Mouse (Mus musculus) heart, adult 2 months (tissue): ENCODE measurements around the gene Fcmr. TPM values are rescaled to one million over a fixed set of nuclear protein-coding genes. Genes with fewer than 3 reads are reported as not detected.

Experiments
- DNase-seq, 2 experiments: peaks; one replicate each; pipeline ENCODE4 v3.0.0; 2021
- H3K27ac ChIP-seq: fragments of 200-600 bp; 2 replicates; pipeline ENCODE4 v1.8.1; 2022
- H3K27me3 ChIP-seq: fragments of 200-500 bp; 2 replicates; pipeline ENCODE4 v1.6.1; 2012; ENCODE audit warnings: mild to moderate bottlenecking, low read length, inconsistent platforms, mixed read lengths; ENCODE audit not compliant: control insufficient read depth, insufficient read depth
- H3K36me3 ChIP-seq: fragments of 200-500 bp; 2 replicates; pipeline ENCODE4 v1.6.1; 2012; ENCODE audit warnings: low read length, inconsistent platforms; ENCODE audit not compliant: control insufficient read depth, insufficient read depth
- H3K4me1 ChIP-seq: fragments of 200-500 bp; 2 replicates; pipeline ENCODE4 v1.6.1; 2011; ENCODE audit warnings: low read length; ENCODE audit not compliant: control insufficient read depth, insufficient read depth
- H3K4me3 ChIP-seq: fragments of 200-600 bp; 2 replicates; pipeline ENCODE4 v1.8.1; 2022
- H3K79me2 ChIP-seq: fragments of 200-500 bp; replicated peaks from 2 replicates; pipeline ENCODE4 v1.6.1; 2012; ENCODE audit warnings: mild to moderate bottlenecking, inconsistent platforms, low read length, moderate library complexity, mixed read lengths; ENCODE audit not compliant: control insufficient read depth, insufficient read depth
- H3K9ac ChIP-seq: fragments of 200-500 bp; 2 replicates; pipeline ENCODE4 v1.6.1; 2012; ENCODE audit warnings: low read depth, mild to moderate bottlenecking, control low read depth, inconsistent platforms, low read length, mixed read lengths
- CTCF ChIP-seq: fragments of 200-600 bp; IDR thresholded peaks from 2 replicates; pipeline ENCODE4 v1.8.1; 2022; ENCODE audit warnings: antibody characterized with exemption, mild to moderate bottlenecking, moderate library complexity
- EP300 ChIP-seq: fragments of 200-500 bp; IDR thresholded peaks from 2 replicates; pipeline ENCODE4 v1.6.1; 2011; ENCODE audit warnings: low read depth, low read length, control low read depth; ENCODE audit not compliant: insufficient read depth
- POLR2A ChIP-seq: fragments of 200-500 bp; IDR thresholded peaks from 2 replicates; pipeline ENCODE4 v1.6.1; 2011; ENCODE audit warnings: mild to moderate bottlenecking, low read depth, low read length, control low read depth; ENCODE audit not compliant: insufficient read depth
- WGBS: fragments of 180-500 bp; shearing (Covaris S2); methylation state at CpG from one replicate; pipeline ENCODE4 v1.1.7; 2018; 5-methylcytosine and 5-hydroxymethylcytosine counted together
- intact Hi-C: fragments of 180-260 bp; cut with DNase I; formaldehyde crosslinking; loops from one replicate; pipeline ENCODE4 v1.15.1; 2025
- long read RNA-seq: library from polyadenylated mRNA; stranded (forward); transcript quantifications from one replicate; pipeline ENCODE4 v2.0.0, GENCODE M21; 2021
- polyA plus RNA-seq: library from polyadenylated mRNA; depleted of rRNA; stranded (reverse); fragments of >200 nt; gene quantifications from 2 replicates; pipeline ENCODE4 v1.2.3, GENCODE M21; 2012; rRNA removed
- total RNA-seq, 2 experiments: library from RNA; stranded (reverse); gene quantifications; 2 replicates each; pipeline ENCODE4 v1.2.3; 2021

The Fcmr gene
- total RNA-seq (1 to 10 TPM; 1.1 to 1.5 TPM), polyA plus RNA-seq (0.91 and 6.5 TPM in 2 replicates)
- long read RNA-seq, partial matches to known transcripts, result 1 of 1 reads
- long read RNA-seq, other reads (novel, unspliced or antisense), result 0 of 1 reads

DNA sequence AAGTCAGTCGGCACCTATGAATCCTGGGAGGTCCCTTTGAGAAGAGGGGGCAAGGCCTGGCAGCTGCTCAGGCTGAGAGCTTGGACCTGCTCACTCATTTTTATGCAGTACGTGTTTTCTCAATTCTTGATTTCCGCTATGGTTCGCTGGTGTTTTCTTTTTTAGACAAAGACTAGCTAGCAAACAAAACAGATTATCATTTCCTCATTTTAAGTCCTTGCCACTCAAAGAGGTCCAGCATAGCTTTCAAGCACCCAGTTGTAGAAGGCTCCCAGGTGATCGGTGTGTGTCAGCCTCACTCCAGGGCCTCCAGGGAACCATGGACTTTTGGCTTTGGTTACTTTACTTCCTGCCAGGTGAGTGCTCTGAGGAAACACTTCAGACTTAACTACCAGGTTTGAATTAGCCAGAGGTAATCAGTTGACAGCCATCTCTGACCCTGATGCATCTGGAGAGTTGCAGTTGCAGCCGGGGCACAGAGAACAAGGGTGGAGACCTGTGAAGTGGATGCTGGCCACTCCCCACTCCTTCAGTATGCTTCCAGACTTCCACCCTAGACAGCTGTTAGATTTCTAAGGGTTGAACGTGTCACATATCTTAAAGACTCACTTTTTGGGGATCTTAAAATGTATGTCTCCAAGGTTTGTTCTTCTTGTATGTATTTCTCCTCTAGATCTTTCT is at the start of gene Fcmr:
TSS of gene Fcmr (plus strand) at position 129 of the 681 bp plus-strand sequence.
- WGBS, result 81% methylated on average over 7 of the region's 7 CpGs
- intact Hi-C loops, result no loop called here
- no peaks in the 10 kb centered on the region for H3K4me1 ChIP-seq
- no peaks in the 10 kb centered on the region for H3K27me3 ChIP-seq
- DNase-seq, result no peak
- H3K36me3 ChIP-seq, result no peaks in the 10 kb centered on the region
- no peak for TF ChIP-seq EP300
- TF ChIP-seq CTCF, result no peak
- no peak for TF ChIP-seq POLR2A
- H3K4me3 ChIP-seq, result no peak within 1 kb of the TSS
- no peak within 1 kb of the TSS for H3K9ac ChIP-seq
- no peaks in the 10 kb centered on the region for H3K79me2 ChIP-seq
- H3K27ac ChIP-seq, result no peak within 1 kb of the TSS

DNA sequence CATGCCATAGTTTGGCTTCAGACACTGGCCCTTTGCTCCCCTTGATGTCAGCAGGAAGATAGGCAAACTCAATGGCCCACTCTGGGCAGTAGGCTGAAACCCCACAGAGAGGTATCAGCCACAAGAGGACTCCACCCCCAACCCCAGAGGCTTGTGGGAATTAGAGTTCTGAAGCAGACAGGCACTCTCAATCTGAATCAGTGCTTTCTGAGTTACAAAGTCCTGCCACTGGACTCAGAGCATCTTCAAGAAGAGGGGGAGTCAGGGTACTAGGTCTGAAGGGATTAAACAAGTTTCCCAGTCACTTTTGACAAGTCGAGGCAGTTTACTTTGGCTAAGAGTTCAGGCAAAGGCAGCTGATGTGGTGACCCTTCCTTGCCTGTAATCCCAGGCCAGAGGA is 45.7 kb upstream of the Fcmr start:
- no peak overlapping the region for H3K4me3 ChIP-seq

DNA sequence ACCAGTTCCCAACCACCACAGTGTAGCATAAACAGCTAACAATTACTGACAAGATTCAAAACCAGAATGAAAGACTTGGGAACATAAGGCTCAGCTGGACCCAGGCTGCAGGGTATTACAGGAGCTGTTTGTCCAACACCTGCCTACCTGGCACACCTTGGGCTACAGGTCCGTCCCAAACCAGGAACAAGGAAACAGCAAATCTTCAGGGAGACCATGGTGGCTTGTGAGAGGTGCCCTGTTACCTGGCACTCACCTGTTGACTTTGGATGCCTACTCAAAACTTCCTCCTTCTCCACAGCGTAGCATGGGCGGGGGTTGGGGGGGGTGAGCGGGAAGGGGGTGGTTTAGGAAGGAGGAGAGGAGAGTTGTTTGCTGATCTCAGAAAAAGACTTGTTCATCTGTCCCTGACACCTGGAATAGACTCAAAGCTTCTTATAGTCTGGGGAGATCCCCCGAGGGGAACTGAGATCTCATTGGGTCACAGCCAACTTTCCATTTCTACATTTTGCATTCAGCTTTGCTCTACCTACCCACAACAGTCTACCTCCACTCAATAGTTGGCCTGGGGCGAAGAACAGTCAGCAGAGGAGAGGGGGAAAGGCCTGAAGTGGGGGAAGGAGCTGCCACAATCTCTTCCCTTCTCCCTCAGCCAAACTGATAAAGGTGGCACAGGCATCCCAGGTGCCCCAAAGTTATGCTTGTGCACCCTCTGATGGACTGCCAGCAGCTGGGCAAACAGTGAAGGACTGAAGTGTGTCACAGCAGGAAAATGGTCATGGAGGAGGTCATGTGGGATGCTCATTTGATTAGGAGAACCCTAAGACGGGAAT is 44.9 kb upstream of the Fcmr start:
- Histone ChIP-seq H3K79me2 (no peaks in the 10 kb centered on the region), H3K4me1 (no peaks in the 10 kb centered on the region), H3K9ac (no peak overlapping the region), H3K36me3 (no peaks in the 10 kb centered on the region), H3K27me3 (no peaks in the 10 kb centered on the region), H3K27ac (no peak overlapping the region), H3K4me3 (no peak overlapping the region)
- WGBS, result 78% methylated on average over 7 of the region's 7 CpGs
- no peak for DNase-seq
- no peak for TF ChIP-seq EP300
- no peak for TF ChIP-seq POLR2A
- no peak for TF ChIP-seq CTCF
- intact Hi-C loops, result no loop called here

More for the DNA sequence above, 45.7 kb upstream of the Fcmr start:
- H3K27me3 ChIP-seq, result no peaks in the 10 kb centered on the region
- H3K27ac ChIP-seq, result no peak overlapping the region
- no peaks in the 10 kb centered on the region for H3K79me2 ChIP-seq
- no peaks in the 10 kb centered on the region for H3K36me3 ChIP-seq
- H3K9ac ChIP-seq, result no peak overlapping the region
- DNase-seq, result no peak
- 53% methylated on average over 1 of the region's 1 CpGs for WGBS
- intact Hi-C loops, result no loop called here
- H3K4me1 ChIP-seq, result no peaks in the 10 kb centered on the region
- no peak for TF ChIP-seq CTCF
- TF ChIP-seq POLR2A, result no peak
- no peak for TF ChIP-seq EP300

DNA sequence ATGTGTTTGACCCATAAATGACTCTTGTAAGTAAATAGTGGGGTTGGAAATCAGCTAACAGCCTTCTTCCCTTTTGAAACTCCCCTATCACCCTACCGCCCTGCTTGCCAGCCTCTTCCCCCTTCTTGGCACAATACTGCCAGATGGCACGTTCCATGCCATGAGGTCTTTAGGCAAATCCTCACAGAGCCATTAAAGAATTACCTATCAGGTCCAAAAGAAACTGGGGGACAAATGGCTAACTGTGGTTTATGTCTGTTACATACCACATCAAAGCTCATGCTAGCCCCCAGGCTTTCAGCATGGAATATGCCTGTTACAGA is 44.4 kb upstream of the Fcmr start:
- no peaks in the 10 kb centered on the region for H3K36me3 ChIP-seq
- H3K27ac ChIP-seq, result no peak overlapping the region
- no peak for TF ChIP-seq CTCF
- TF ChIP-seq EP300, result no peak
- no peak for TF ChIP-seq POLR2A
- intact Hi-C loops, result no loop called here
- no peaks in the 10 kb centered on the region for H3K79me2 ChIP-seq
- WGBS, result 85% methylated on average over 2 of the region's 2 CpGs
- H3K27me3 ChIP-seq, result no peaks in the 10 kb centered on the region
- no peak for DNase-seq
- no peak overlapping the region for H3K4me3 ChIP-seq
- H3K4me1 ChIP-seq, result no peaks in the 10 kb centered on the region
- H3K9ac ChIP-seq, result no peak overlapping the region

DNA sequence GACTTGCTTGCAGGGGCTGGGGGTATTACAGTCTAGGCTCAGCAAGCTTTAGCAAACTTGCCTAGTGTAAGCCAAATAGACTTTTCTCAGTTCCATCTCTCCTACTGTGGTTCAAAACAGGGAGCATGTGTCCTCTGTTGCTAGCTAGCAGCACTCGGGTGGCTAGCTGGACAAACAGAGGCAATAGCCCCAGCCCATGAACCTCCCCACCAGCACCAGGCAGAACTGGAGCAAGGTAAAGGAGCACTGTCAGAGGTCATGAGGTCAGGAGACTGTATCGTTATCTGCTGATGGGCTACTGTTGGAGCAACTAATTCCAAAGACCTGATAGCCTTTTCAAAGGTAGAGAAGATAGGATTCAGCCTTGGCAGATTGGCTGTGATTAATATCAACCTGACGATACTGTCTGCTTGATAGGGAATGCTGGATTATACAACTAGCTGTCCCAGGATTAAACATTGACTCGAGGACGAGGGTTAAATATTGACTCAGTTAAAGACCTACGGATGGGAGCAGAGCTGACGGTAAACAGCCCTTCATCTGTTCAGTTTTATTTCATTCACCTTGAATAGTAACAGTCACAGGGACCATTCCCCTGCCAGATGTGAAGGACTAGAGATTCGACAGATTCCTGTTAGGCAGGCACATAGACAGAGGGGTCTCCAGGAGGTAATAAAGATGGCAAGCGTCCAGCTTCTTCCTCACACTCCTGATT is 43.4 kb upstream of the Fcmr start:
- TF ChIP-seq CTCF (no peak), POLR2A (no peak), EP300 (no peak)
- Histone ChIP-seq H3K27me3 (no peaks in the 10 kb centered on the region), H3K4me3 (no peak overlapping the region), H3K36me3 (no peaks in the 10 kb centered on the region), H3K9ac (no peak overlapping the region), H3K79me2 (no peaks in the 10 kb centered on the region), H3K27ac (no peak overlapping the region), H3K4me1 (no peaks in the 10 kb centered on the region)
- DNase-seq, result no peak
- WGBS, result 80% methylated on average over 9 of the region's 9 CpGs
- intact Hi-C loops, result no loop called here

DNA sequence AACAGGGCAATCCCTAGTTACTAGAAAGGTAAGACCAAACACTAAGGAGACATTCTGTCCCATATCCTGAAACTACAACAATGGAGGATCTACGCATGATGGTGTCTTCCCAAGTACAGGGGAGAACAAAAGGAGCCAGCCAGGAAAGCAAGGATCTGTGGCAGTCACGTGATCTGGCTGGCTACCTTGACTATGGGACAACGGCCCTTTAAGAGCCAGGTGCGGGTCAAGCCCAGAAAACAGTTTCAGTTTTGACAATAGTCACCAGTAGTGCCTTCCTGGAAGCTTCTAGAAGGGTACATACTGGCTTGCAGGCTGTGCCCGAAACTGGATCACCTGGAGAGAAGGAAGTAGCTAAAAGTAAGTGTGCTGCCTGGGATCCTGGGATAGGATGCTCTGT is 39.0 kb upstream of the Fcmr start, which contains the start of gene Pigr:
TSS of gene Pigr (plus strand) at position 237 of the 400 bp plus-strand sequence.
- TF ChIP-seq CTCF, result no peak
- TF ChIP-seq EP300, result no peak
- no peak for TF ChIP-seq POLR2A
- 88% methylated on average over 5 of the region's 5 CpGs for WGBS
- no peak within 1 kb of the TSS for H3K27ac ChIP-seq
- intact Hi-C loops, result no loop called here
- H3K9ac ChIP-seq, result no peak within 1 kb of the TSS
- H3K36me3 ChIP-seq, result no peaks in the 10 kb centered on the region
- no peaks in the 10 kb centered on the region; the same call in 1 of the 2 replicates for H3K4me1 ChIP-seq
- no peak for DNase-seq
- no peaks in the 10 kb centered on the region for H3K27me3 ChIP-seq
- H3K4me3 ChIP-seq, result no peak within 1 kb of the TSS
- no peaks in the 10 kb centered on the region for H3K79me2 ChIP-seq
